Mouse (Mus musculus): Measurements from ENCODE around the gene Rad17.

The Rad17 gene

DNA sequence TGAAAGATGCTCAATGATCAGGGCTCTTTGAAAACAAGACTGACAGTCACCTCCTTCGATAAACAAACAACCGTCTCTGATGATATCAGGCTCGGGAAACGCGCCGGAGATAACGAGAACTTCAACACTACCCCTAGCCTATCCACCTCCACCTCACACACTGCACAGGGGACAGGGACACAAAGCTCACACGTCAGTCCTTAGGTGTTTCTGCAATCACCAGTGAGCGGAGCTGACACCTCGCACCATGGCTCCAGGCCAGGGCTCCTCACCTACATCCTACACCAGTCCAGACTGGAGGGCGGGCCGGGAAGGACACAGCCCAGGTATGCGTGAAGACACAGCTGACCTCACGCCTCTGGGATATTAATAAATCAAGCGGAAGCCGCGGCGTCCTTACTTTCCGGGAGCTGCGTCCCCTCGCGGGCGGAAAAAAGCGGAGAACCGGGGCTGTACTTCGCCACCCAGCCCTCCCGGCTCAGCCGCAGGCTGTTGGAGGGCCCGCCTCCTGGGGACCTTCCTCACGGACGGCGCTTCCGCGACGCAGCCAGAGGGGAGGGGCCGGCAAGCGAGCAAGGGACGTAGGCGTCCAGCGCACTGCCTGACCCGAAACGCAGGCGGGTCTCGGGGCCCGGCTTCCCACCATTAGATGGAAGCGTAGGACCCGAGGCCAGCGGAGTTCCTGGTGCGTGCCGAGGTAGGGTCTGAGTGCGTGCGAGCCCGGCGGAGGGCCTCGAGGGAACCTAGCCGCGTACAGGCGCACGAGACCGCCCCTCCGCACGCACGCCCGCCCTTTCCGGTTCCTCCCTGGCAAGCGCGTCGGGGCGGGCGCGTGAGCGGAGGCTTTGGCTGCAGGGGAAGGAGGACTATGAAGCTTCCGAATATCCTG lies at the start of gene Rad17, which contains the start of gene Ak6:
Rad17 (minus strand) TSS at position 502 of the 889 bp plus-strand sequence.
Ak6 (plus strand) TSS at position 430 of the 889 bp plus-strand sequence.
- DNase-seq (ENCODE audit: low spot score): peak; percentile 85

GRCm38 (mm10) chr13:100698866-100699265 lies 48.0 kb upstream of the Rad17 start:
- no peak for DNase-seq (ENCODE audit: low spot score)

DNA sequence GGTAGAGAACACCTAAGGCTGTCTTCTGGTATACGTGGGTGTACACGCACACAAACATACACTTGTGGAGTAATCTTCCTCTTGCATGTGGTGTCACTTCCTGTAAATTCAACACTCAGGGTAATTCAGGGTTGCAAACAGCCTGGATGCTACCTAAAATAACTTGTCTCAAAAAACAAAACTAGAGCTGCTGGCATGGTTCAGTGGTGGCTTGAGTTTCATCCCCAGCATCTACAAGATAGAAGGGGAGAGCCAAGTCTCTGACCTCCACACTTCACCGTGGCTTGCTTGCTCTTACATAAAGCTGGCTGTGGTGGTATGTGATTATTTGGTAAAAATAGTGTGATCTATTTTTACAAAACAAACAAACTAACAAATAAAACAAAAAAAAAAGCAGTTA lies 46.7 kb upstream of the Rad17 start:
- DNase-seq (ENCODE audit: low spot score): no peak

DNA sequence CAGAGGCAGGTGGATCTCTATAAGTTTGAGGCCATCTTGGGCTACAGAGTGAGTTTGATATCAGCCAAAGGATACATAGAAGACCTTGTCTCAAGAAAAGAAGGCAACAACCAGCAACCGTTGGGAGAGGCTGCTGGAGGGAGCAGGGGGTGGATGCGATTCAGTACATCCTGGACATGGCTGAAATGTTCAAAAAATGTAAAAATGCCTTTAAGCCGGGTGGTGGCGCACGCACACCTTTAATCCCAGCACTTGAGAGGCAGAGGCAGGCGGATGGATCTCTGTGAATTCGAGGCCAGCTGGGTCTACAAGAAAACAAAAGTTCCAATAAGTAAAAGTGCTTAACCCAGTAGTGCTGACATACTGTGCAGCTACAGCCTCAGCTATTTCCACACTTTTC lies 36.7 kb upstream of the Rad17 start:
- DNase-seq (ENCODE audit: low spot score): no peak

DNA sequence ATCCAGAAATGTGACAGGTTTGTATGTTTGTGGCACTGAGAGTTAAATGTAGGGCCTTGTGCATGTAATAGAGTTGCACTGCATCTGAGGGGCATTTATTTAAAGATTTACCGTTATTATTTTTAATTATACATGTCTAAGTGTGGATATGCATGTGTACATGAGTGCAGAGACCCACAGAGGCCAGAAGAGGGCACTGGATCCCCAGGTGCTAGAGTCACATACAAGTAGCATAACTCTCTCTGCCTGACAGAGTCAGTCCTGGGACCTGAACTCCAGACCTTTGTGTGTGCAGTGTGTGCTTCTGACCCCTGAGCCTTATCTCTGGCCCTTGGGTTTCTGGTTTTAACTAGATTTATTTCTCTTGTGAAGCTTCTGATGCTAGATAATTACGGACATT lies 33.5 kb upstream of the Rad17 start:
- no peak for DNase-seq (ENCODE audit: low spot score)

DNA sequence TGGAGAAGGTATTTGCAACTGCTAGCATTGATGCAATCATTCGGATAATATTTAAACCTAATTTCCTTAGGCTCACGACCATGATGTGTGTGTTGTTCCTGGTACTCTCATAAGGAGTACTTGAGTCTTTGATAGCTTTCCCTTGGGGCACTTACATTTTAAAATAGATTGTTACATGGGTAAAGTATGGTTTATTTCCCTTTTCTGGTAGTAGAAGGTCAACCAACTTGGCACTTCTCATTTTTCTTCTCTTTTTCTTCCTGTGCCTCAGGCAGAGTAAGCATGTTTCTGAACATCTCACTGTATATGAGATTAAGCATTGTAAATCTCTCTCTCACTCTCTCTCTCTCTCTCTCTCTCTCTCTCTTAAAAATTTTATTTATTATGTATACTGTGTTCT lies 32.0 kb upstream of the Rad17 start:
- DNase-seq (ENCODE audit: low spot score): no peak

- DNase-seq (ENCODE audit: low spot score): no peak
These were observed 30.8 kb upstream of the Rad17 start for GRCm38 (mm10) chr13:100681615-100682014.

DNA sequence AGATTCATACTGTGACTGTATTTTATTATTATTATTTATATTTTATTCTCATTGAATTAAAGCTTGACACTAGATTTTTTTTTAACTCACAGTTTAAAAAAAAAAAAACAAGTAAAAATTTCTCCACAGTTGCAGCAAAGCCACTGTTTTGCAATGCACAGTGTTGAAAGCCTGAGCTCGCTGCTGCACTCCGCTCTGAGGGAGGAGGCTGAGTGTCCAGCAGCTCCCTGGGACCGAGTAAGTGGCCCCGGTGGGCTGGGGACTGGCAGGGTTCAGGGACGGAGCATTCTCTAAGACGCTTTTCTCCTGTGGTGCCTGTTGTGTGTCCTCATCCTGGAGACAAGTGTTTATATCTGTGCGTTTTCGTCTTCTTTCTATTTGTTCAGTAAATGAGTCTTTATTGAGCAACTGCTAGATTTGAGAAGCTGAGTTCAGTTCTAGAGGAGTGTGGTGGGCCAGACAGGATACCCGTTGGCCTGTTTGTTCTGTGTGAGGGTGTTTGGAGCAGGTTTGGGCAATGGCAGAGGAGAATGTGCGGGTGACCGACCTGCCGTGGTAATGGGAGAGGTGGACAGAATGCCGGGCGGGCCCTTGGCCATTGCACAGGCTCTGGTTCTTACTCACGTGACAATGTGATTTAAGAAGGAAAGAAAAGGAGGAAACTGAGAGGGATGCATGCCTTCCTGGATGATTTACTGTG lies 25.2 kb upstream of the Rad17 start:
- DNase-seq (ENCODE audit: low spot score): no peak

GRCm38 (mm10) chr13:100670181-100670741 lies 19.4 kb upstream of the Rad17 start:
- DNase-seq (ENCODE audit: low spot score): no peak

- no peak for DNase-seq (ENCODE audit: low spot score)
These were observed 18.6 kb upstream of the Rad17 start, which contains the start of gene Ccdc125 for GRCm38 (mm10) chr13:100669291-100670022. Gene Ccdc125, plus strand, starts transcription at chr13:100669717.

DNA sequence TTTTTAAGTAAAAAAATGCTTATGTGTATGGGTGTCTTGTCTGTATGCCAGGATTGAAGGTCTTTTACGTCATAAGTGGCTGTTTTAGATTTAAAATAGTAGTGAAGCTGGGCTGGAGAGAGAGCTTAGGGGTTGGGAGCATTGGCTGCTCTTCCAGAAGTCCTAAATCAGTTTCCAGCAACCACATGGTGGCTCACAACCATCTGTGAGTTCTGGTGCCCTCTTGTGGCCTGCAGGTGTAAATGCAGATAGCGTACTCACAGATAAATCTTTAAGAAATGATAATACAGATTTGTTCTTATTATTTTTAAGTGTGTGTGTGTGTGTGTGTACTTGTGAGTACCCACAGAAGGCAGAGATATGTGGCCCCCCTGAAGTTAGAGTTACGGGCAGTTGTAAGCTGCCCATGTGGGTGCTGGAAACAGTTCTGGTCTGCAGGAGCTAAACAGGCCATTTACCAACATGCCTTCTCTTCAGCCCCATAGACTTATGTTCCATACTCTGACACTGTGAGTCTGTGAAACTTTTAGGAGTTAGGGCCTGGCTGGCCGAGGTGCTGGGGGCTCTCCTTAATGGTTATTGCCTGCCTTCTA lies 9.1 kb upstream of the Rad17 start:
- DNase-seq (ENCODE audit: low spot score): no peak

GRCm38 (mm10) chr13:100658091-100658490 lies 7.2 kb upstream of the Rad17 start:
- no peak for DNase-seq (ENCODE audit: low spot score)

DNA sequence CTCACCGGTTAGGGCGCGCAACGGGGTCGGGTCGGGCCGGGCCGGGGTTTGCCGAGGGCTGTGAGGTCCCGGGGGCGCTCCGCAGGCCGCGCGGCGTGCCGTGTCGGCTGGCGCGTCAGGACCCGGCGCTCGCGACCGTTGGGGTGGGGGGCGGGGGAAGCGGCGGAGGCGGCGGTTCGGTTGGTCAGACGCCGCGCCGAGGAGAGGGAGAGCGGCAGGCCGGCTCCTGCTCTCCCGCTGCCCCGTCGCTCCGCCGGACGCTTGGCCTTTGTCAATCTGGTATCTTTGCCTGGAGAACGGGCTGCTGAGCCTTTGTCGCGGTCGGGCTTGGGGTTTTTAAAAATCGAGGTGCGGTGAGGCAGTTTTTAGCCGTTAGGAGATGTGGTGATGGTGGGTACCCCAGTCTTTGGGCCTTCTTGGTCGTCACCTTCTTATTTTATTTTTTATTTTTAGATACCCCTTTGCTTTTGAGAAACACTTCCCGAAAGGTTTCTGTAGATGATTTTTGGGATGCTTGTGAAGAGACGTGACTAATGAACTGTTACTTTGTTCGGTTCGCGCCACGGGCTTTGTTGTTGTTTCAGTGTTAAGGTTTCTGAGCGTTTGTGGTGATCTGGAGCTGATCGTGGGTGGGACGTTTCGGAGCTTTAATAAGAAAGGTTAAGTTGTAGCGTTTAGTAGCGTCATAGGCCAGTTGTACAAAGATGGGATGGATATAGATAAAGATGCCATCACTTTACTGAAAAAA lies 762 bp upstream of the Rad17 start, which contains the start of gene Taf9:
Taf9 (plus strand) TSS at position 141 of the 748 bp plus-strand sequence.
- DNase-seq (ENCODE audit: low spot score): no peak

DNA sequence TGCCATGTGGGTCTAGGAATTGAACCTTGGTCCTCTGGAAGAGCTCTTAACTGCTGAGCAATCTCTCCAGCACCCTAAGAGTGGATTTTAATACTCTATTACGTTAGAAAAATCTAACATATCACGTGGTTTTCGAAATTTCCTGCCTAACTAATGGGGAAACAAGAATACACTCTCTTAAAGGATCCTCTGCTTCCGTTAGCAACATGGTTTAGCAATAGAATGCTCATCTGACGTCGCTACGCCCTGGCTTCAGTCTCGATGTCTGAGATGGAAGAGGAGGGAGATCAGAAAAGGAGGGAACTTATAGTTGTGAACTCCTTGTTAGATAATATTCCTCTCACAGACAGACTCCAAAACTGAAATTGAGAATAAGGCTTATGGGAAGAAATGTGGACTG lies 2.6 kb downstream of the Rad17 start:
- no peak for DNase-seq (ENCODE audit: low spot score)

GRCm38 (mm10) chr13:100642471-100643209 lies 8.2 kb downstream of the Rad17 start:
- no peak for DNase-seq (ENCODE audit: low spot score)

- DNase-seq (ENCODE audit: low spot score): no peak
These were observed 16.7 kb downstream of the Rad17 start for GRCm38 (mm10) chr13:100634106-100634691.

DNA sequence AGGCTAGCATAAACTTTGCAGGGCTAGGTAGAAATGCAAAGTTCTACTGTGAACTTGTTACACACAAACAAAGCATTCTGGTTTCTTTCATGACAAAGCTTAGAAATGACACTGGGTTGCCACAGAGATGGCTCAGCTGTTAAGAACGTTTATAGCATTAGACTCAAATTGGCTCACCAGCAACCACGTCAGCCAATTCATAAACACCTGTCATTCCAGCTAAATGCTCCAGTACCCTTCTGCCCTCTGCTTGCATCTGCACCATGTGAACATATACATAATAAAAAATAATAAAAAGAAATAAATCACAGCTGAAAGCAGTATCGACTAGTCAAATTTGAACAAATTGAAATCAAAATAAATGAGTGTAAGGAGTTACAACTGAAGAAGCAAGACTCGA lies 28.6 kb downstream of the Rad17 start:
- no peak for DNase-seq (ENCODE audit: low spot score)

DNA sequence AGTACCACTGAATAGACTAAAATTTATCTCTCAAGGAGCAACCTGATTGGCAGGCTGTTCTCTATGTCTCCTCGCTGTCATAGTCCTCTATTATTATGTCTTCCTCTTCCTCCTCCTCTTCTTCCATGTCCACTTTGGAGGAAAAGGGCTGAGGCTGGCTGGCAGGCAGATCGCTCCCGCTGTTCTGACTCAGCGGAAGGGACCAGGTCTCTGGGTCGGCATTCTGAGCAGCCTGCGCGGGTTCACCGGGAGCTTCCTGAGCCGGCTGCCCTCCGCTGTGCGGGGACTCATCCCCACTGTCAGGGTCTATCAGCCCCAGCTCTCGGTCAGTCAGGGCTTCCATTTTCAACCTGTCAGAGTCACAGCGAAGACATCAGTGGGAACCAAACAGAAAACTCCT lies 33.3 kb downstream of the Rad17 start:
- no peak for DNase-seq (ENCODE audit: low spot score)

DNA sequence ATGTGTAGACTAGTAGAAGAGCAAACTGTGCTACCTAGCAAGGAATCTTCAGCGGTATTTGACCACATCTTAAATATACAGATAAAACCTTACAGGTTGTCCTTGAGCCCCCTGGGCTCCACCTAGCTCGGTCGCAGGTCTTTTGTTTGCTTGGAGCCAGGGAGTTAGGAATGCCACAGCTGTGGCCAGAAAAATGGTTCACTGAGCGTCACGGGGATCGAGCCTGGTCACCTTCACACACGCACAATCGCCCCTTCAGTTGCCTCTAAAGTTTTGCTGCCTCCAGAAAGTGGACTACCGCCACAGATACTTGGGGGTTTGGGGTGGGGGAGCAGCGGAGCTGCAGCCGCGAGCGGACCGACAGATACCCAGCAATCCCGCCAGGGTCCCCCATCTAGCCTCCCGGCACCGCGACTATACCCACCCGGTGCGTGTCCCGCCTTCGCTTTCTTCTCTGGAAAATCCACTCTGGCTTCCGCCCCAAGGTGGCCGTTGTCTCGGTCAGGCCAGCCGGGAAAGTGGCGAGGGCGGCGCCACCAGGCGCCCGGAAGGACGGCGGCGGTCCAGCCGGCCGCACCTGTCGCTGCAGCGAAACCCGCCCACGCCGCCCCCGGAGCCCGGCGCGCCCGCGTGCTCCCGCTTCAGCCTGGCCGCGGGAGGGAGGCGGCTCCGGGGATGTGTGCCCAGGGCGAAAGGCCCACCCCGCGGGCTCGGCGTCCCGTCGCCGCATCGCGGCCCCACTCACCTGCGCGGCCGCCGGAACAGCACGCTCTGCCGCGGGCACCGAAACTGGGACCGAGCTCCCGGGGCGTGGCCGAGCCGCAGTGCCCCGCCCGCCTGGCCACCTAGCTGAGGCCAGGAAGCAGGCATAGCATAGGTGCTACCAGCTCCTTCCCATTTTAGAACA lies 34.4 kb downstream of the Rad17 start, which contains the start of gene Marveld2:
Marveld2 (minus strand) TSS at position 791 of the 907 bp plus-strand sequence.
- DNase-seq (ENCODE audit: low spot score): peak; percentile 5
